Mouse (Mus musculus): ENCODE results near the gene Lcn2. TPM values are rescaled to one million over a fixed set of nuclear protein-coding genes. Genes with fewer than 3 reads are reported as not detected.

Gene Lcn2
- polyA plus RNA-seq, 1 experiment from 2014 or later, result not detected

DNA sequence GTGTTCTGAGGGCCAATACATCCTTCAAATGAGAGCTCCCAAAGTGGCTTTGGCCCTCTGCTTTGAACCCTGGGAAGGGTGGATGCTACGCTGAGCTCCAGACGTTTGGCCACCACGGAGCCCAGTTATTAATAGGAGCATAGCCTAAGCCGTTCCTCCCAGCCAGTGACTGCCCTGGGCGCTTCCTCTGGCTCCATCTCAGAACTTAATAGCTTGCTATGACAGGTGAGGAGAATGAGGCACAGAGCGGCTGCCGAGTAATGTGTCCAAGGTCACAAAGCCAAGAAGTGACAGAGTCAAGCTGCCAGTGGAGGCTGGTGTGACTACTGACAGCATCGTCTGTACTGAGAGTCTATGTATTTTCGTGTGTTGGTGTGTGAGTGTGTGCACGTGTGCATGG, 31.8 kb downstream of the Lcn2 start:
- H3K27me3 ChIP-seq (ENCODE audit: low read depth, poor library complexity, severe bottlenecking), result peaks cover 8% of the 10 kb centered on the region
- no peak for DNase-seq (ENCODE audit: low spot score)
- H3K4me3 ChIP-seq, result no peak overlapping the region
- peaks cover 48% of the 10 kb centered on the region for H3K4me1 ChIP-seq
- H3K9me3 ChIP-seq (replicated peaks), result no peaks in the 10 kb centered on the region
- WGBS, result 81% methylated on average over 10 of the region's 10 CpGs
- H3K27ac ChIP-seq, result no peak overlapping the region
- H3K36me3 ChIP-seq, result no peaks in the 10 kb centered on the region

- Histone ChIP-seq H3K27ac (no peak overlapping the region), H3K36me3 (peaks cover 10% of the 10 kb centered on the region), H3K9me3 (replicated peaks) (no peaks in the 10 kb centered on the region), H3K27me3 (ENCODE audit: low read depth, poor library complexity, severe bottlenecking) (peaks cover 6% of the 10 kb centered on the region; the same call in 1 of the 2 replicates), H3K4me1 (peaks cover 50% of the 10 kb centered on the region), H3K4me3 (no peak overlapping the region)
- no peak for DNase-seq (ENCODE audit: low spot score)
- 86% methylated on average over 3 of the region's 3 CpGs for WGBS
Measured at GRCm38 (mm10) chr2:32354336-32354895, 33.6 kb downstream of the Lcn2 start.

GRCm38 (mm10) chr2:32353836-32354235, 34.2 kb downstream of the Lcn2 start:
- H3K27me3 ChIP-seq (ENCODE audit: low read depth, poor library complexity, severe bottlenecking), result peaks cover 6% of the 10 kb centered on the region; the same call in 1 of the 2 replicates
- no peaks in the 10 kb centered on the region for H3K9me3 ChIP-seq (replicated peaks)
- peak overlapping the region; percentile 81; the same call in 1 of the 2 replicates for H3K4me3 ChIP-seq
- 63% methylated on average over 6 of the region's 6 CpGs for WGBS
- H3K27ac ChIP-seq, result peak overlapping the region; percentile 92; the same call in 1 of the 2 replicates
- H3K36me3 ChIP-seq, result peaks cover 15% of the 10 kb centered on the region
- DNase-seq (ENCODE audit: low spot score), result no peak
- peaks cover 46% of the 10 kb centered on the region for H3K4me1 ChIP-seq

DNA sequence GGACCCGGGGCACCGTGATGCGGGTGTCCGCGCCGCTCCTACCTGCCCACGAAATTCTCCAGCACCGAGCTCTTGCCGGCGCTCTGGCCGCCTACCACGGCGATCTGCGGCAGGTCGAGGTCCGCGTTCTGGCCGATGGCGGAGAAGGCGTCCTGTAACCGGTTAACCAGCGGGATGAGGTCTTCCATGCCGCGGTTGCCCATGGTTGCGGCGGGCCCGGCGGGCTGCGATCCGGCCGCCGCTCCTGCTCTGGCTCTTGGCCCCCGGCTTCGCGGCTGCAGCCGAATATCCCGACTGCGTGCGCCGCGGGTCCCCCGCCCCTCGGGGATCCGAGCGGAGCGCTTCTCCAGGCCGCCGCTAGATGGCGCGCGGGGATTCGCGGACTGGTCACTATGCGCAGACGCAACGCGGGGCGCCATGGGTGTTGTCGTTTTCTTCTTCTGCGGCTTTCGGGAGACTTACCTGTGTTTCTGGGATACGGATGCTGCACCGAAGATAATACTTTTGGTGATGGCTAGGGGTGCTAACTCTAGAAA, 35.0 kb downstream of the Lcn2 start, which contains the start of gene Dnm1:
TSS of gene Dnm1 (minus strand) at position 332 of the 536 bp plus-strand sequence.
- Histone ChIP-seq H3K4me1 (peaks cover 44% of the 10 kb centered on the region), H3K27ac (peak within 1 kb of the TSS; percentile 92), H3K9me3 (replicated peaks) (no peaks in the 10 kb centered on the region), H3K36me3 (peaks cover 23% of the 10 kb centered on the region), H3K27me3 (ENCODE audit: low read depth, poor library complexity, severe bottlenecking) (peaks cover 6% of the 10 kb centered on the region; the same call in 1 of the 2 replicates), H3K4me3 (peak within 1 kb of the TSS; percentile 81)
- peak; percentile 97 for DNase-seq (ENCODE audit: low spot score)
- WGBS, result under 1% methylated on average over 63 of the region's 63 CpGs

DNA sequence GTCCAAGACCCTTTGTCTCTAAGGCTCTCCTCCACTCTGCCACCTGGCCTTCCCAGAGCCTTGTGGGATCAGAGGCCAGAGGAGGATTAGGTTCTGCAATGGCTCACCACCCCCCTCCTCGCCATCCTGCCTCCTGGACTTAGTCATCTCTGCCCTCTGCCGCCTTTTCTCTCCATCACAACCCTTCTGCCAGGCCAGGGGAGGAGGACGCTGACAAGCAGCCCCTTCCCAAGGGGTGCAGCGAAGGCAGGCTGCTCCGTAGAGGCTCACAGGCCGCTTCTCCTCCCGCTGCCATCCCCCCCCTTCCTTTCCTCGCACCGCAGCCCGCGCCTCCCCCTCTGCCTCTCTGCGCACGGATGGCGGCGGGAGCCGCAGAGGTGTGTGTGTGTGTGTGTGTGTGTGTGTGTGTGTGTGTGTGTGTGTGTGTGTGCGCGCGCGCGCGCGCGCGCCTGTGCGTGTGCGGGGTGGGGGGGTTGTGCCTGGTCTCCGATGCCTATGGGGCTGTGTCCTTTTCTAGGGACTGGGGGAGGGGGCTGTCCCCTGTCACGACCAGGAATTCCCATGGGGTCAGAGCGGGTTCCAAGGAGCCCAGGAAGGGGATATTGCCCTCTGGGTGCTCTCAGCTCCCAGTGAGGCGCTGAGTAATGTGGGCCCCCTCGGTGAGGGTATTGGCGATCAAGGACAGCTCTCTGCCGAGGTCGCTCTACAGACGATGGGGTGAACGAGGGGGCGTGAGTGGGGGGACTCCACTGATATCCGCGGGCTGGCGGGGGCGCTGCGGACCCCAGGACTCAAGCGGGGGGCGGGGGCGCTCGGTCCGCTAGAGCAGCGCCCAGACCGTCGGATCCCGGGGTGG, 35.7 kb downstream of the Lcn2 start, which contains the start of gene Ciz1:
TSS of gene Ciz1 (plus strand) at position 177 of the 856 bp plus-strand sequence.
- Histone ChIP-seq H3K4me1 (peaks cover 44% of the 10 kb centered on the region), H3K27me3 (ENCODE audit: low read depth, poor library complexity, severe bottlenecking) (peaks cover 6% of the 10 kb centered on the region; the same call in 1 of the 2 replicates), H3K4me3 (peak within 1 kb of the TSS; percentile 81), H3K9me3 (replicated peaks) (no peaks in the 10 kb centered on the region), H3K36me3 (peaks cover 29% of the 10 kb centered on the region), H3K27ac (peak within 1 kb of the TSS; percentile 92)
- peak; percentile 70 for DNase-seq (ENCODE audit: low spot score)
- WGBS, result 2% methylated on average over 45 of the region's 52 CpGs

- peak overlapping the region; percentile 92 for H3K27ac ChIP-seq
- no peaks in the 10 kb centered on the region for H3K9me3 ChIP-seq (replicated peaks)
- no peak for DNase-seq (ENCODE audit: low spot score)
- H3K27me3 ChIP-seq (ENCODE audit: low read depth, poor library complexity, severe bottlenecking), result peaks cover 6% of the 10 kb centered on the region; the same call in 1 of the 2 replicates
- peak overlapping the region; percentile 81 for H3K4me3 ChIP-seq
- peaks cover 37% of the 10 kb centered on the region for H3K36me3 ChIP-seq
- WGBS, result 55% methylated on average over 9 of the region's 9 CpGs
- H3K4me1 ChIP-seq, result peaks cover 44% of the 10 kb centered on the region
Measured at GRCm38 (mm10) chr2:32351471-32351961, 36.5 kb downstream of the Lcn2 start.

- H3K9me3 ChIP-seq (replicated peaks), result no peaks in the 10 kb centered on the region
- DNase-seq (ENCODE audit: low spot score), result no peak
- peak overlapping the region; percentile 6; the same call in 1 of the 2 replicates for H3K4me3 ChIP-seq
- peak overlapping the region; percentile 92; the same call in 1 of the 2 replicates for H3K27ac ChIP-seq
- H3K4me1 ChIP-seq, result peaks cover 41% of the 10 kb centered on the region
- H3K36me3 ChIP-seq, result peaks cover 41% of the 10 kb centered on the region
- WGBS, result 55% methylated on average over 13 of the region's 13 CpGs
- H3K27me3 ChIP-seq (ENCODE audit: low read depth, poor library complexity, severe bottlenecking), result peaks cover 6% of the 10 kb centered on the region; the same call in 1 of the 2 replicates
Measured at GRCm38 (mm10) chr2:32350471-32351051, 37.5 kb downstream of the Lcn2 start.

GRCm38 (mm10) chr2:32349625-32350255, 38.3 kb downstream of the Lcn2 start:
- 67% methylated on average over 8 of the region's 8 CpGs for WGBS
- peaks cover 44% of the 10 kb centered on the region for H3K4me1 ChIP-seq
- no peak for DNase-seq (ENCODE audit: low spot score)
- H3K27me3 ChIP-seq (ENCODE audit: low read depth, poor library complexity, severe bottlenecking), result peaks cover 6% of the 10 kb centered on the region; the same call in 1 of the 2 replicates
- H3K36me3 ChIP-seq, result peaks cover 45% of the 10 kb centered on the region
- no peaks in the 10 kb centered on the region for H3K9me3 ChIP-seq (replicated peaks)
- H3K27ac ChIP-seq, result no peak overlapping the region
- no peak overlapping the region for H3K4me3 ChIP-seq

DNA sequence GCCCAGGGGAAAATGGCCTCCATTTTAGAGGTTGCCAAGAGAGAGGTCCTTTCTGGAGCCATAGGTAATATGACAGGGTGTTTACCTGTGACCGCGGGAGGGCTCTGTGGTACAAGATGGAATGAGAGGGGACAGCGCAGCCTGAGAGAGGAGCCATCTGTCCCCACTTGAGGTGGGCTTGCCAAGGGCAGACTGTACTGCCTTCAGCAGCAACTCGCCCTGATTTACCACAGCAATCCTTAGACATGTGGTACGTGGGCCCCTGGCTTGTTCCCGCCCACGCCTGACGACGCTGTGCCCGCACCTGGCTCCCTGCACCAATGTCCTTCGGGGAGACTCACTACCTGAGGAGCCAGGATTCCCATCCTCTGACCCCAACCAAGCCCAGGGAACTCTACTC, 39.7 kb downstream of the Lcn2 start:
- Histone ChIP-seq H3K9me3 (replicated peaks) (no peaks in the 10 kb centered on the region), H3K4me3 (no peak overlapping the region), H3K27me3 (ENCODE audit: low read depth, poor library complexity, severe bottlenecking) (peaks cover 6% of the 10 kb centered on the region; the same call in 1 of the 2 replicates), H3K27ac (no peak overlapping the region), H3K36me3 (peaks cover 57% of the 10 kb centered on the region), H3K4me1 (peaks cover 37% of the 10 kb centered on the region)
- WGBS, result 77% methylated on average over 11 of the region's 11 CpGs
- DNase-seq (ENCODE audit: low spot score), result no peak

- no peaks in the 10 kb centered on the region for H3K9me3 ChIP-seq (replicated peaks)
- DNase-seq (ENCODE audit: low spot score), result no peak
- H3K27me3 ChIP-seq (ENCODE audit: low read depth, poor library complexity, severe bottlenecking), result peaks cover 6% of the 10 kb centered on the region; the same call in 1 of the 2 replicates
- no peak overlapping the region for H3K27ac ChIP-seq
- H3K4me1 ChIP-seq, result peaks cover 31% of the 10 kb centered on the region
- WGBS, result 81% methylated on average over 6 of the region's 6 CpGs
- H3K4me3 ChIP-seq, result no peak overlapping the region
- peaks cover 66% of the 10 kb centered on the region for H3K36me3 ChIP-seq
Measured at GRCm38 (mm10) chr2:32347019-32347418, 41.0 kb downstream of the Lcn2 start.

GRCm38 (mm10) chr2:32344598-32345321, 43.3 kb downstream of the Lcn2 start:
- peaks cover 70% of the 10 kb centered on the region for H3K36me3 ChIP-seq
- H3K4me1 ChIP-seq, result peaks cover 18% of the 10 kb centered on the region
- no peaks in the 10 kb centered on the region for H3K27me3 ChIP-seq (ENCODE audit: low read depth, poor library complexity, severe bottlenecking)
- H3K27ac ChIP-seq, result no peak overlapping the region
- DNase-seq (ENCODE audit: low spot score), result no peak
- WGBS, result 76% methylated on average over 14 of the region's 14 CpGs
- no peaks in the 10 kb centered on the region for H3K9me3 ChIP-seq (replicated peaks)
- H3K4me3 ChIP-seq, result no peak overlapping the region

Data from limb, embryonic 10.5 days (tissue).